Mouse (Mus musculus) thymus, postnatal 25 days (tissue): ENCODE measurements around the gene Ifna9.
"Not testable (repeated sequence)": the region's sequence is repeated elsewhere in the genome, so short reads cannot be mapped to it uniquely, and the experiment has no call there.

Experiments used
- DNase-seq: peaks from one replicate; pipeline ENCODE4 v3.0.0; 2022

The Ifna9 gene

DNA sequence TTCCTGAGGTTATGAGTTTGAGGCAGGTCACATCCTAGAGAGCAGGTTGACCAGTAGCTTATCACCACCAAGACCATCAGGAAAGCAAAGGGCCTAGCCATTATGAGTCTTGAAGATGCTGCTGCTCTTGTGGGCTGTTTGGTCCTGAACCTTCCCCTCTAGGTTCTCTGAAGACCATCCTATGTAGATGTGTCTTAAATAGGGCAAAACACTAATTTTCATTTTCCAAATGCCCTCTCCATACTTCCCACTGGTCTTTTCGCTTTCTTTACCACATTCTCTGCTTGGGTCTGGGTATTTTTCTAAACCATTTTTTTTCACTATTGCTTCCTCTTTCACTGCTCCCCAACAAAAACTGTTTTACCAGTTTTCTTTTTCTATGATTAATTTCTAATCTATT lies at the start of gene Ifna9:
Gene Ifna9, minus strand, starts transcription at position 101 of the 400 bp plus-strand sequence.
- DNase-seq: no peak

DNA sequence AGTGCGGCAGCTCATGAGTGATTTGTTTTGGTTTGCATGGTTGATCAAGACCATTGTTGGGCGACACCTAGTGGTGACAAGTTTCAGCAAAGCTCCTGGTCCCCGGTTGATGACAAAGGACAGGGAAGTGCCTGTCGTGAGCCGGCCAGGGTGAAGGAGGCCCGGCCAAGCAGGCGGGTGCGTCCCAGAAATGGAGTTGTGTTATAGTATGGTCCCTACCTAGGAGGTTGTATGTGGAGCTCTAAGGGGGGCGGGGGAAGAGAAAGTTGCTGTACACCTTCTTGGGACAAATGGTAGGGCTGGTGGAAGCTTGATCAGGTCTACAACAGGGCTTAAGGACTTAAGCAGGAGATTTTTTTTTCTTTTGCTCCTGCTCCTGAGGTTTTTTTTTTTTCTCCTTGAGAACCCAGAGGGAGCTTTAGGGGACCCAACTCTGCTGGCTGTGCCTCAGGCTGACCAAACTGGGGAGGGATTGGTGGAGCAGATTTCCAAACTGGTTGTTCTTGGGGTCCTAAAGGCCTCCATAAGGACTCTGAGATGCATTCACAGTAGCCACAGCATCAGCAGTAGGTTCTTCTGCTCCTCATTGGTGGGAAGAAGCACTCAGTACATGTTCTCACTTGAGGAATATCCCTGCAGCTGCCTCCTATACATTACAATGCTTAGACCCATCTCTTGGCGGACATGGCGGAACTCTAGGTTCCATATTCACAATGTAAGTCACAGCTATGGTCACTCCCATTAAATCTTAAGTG lies 49.1 kb upstream of the Ifna9 start:
- DNase-seq: peak; percentile 90

GRCm38 (mm10) chr4:88640704-88641076 lies 48.5 kb upstream of the Ifna9 start:
- DNase-seq: no peak

DNA sequence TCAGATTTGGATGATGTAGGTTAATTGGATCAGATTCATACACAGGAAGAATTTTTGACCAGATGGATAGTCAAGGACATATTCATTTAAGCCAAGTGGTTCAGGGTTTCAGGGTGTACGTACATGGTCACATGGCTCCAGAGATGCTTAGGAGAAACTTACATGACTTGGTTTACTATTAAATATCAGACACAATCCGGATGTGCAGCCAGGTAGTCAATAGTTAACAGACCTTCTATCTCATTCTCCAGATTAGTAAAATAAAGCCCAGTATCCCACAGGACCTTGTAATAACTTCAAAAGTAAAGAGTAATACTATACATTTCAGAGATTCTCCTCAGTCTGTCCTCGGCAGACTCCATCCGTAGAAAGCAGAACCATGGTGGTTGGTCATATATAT lies 42.1 kb upstream of the Ifna9 start, which contains the start of gene C87499:
Gene C87499, minus strand, starts transcription at position 101 of the 400 bp plus-strand sequence.
- DNase-seq: no peak

GRCm38 (mm10) chr4:88603276-88603675 lies 11.1 kb upstream of the Ifna9 start, which contains the start of gene Ifna12:
TSS of gene Ifna12 (minus strand) at chr4:88603376.
- DNase-seq: no peak

GRCm38 (mm10) chr4:88571698-88572097 lies 20.5 kb downstream of the Ifna9 start, which contains the start of gene Ifna14:
TSS of gene Ifna14 (minus strand) at chr4:88571798.
- no peak for DNase-seq

DNA sequence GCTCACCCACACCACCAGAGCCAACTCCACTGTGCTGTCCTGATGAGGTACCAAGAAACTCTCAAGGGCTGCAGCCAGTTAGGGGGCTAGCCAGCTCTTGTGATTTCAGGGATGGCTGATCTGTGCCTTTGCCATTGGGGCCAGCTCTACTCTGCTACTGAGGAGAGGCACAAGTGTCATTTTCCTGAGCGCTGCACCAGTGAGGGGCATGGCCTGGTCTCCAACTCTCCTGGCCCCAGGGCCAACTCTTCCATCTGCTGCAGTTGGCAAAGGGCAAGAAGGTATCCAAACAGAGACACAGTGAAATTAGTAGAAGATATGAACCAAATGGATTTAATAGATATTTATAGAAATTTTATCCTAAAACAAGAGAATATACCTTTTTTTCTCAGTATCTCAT lies 30.4 kb downstream of the Ifna9 start:
- DNase-seq: no peak

GRCm38 (mm10) chr4:88558145-88558544 lies 34.0 kb downstream of the Ifna9 start, which contains the start of gene Ifna15:
TSS of gene Ifna15 (minus strand) at chr4:88558245.
- not testable (repeated sequence) for DNase-seq

GRCm38 (mm10) chr4:88550161-88550945 lies 41.8 kb downstream of the Ifna9 start:
- peak; percentile 80 for DNase-seq

GRCm38 (mm10) chr4:88547986-88548385 lies 44.2 kb downstream of the Ifna9 start:
- no peak for DNase-seq

DNA sequence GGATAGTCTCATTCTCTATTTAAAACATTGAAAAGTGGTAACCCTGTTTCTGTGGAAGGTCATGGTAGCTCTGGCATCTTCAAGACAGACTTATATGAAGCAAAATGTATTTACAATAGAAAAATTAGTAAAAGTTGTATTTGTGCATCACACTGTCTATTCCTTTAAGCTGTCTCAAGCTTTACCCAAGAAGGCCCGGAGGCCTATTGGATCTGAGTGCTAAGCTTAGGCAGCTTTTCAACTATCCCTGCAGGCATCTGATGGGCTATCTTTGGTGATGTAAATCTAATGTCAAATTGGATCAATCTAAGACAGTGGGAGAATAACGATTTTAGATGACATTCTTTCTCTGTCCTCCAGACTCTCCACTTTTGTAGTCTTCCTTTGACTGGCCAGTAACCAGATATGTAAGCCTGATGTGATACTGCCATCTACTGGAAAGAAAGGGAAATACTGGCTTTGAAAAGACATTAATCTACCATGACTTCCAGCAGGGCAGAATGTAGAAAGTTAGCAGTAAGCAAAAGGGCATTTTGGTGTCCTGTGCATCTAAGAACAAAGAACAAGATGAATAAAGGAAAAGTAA lies 48.4 kb downstream of the Ifna9 start:
- DNase-seq: no peak
